Mouse (Mus musculus) G1E (cell line): ENCODE measurements around the gene Upf2. TPM values are rescaled to one million over a fixed set of nuclear protein-coding genes. Genes with fewer than 3 reads are reported as not detected.

Experiments used
- ATAC-seq: 2 replicates; pipeline ENCODE4 v1.8.0; 2016; ENCODE audit warnings: mild to moderate bottlenecking; ENCODE audit not compliant: insufficient number of reproducible peaks, poor library complexity, low FRiP score, severe bottlenecking; ENCODE audit errors: extremely low read depth
- DNase-seq: peaks from one replicate; pipeline ENCODE4 v3.0.0; 2012; ENCODE audit warnings: low spot score
- H3K27me3 ChIP-seq: 2 replicates; pipeline ENCODE4 v1.6.1; 2012; ENCODE audit warnings: mild to moderate bottlenecking, low read length, inconsistent platforms; ENCODE audit not compliant: insufficient read depth
- H3K36me3 ChIP-seq: replicated peaks from 2 replicates; pipeline ENCODE3; 2012; ENCODE audit warnings: mild to moderate bottlenecking, inconsistent platforms
- H3K4me1 ChIP-seq: 2 replicates; pipeline ENCODE4 v1.6.1; 2012; ENCODE audit warnings: low read depth, low read length, inconsistent platforms, mixed read lengths; ENCODE audit not compliant: insufficient read depth
- H3K4me3 ChIP-seq: 2 replicates; pipeline ENCODE4 v1.5.1; 2012; ENCODE audit warnings: low read depth, mild to moderate bottlenecking, inconsistent platforms, low read length, moderate library complexity, mixed read lengths
- H3K9me3 ChIP-seq: replicated peaks from 2 replicates; pipeline ENCODE4 v1.6.1; 2012; ENCODE audit warnings: inconsistent platforms
- CTCF ChIP-seq: IDR thresholded peaks from 2 replicates; pipeline ENCODE4 v1.5.1; 2012; ENCODE audit warnings: low read depth, low read length, inconsistent platforms, mixed read lengths
- GATA1 ChIP-seq: IDR thresholded peaks from 2 replicates; pipeline ENCODE4 v1.6.1; 2012; ENCODE audit warnings: borderline replicate concordance, low read length, inconsistent platforms, mixed read lengths
- GATA2 ChIP-seq: IDR thresholded peaks from 2 replicates; pipeline ENCODE4 v1.6.1; 2012; ENCODE audit warnings: low read depth, low read length, inconsistent platforms, borderline replicate concordance
- POLR2AphosphoS5 ChIP-seq: IDR thresholded peaks from 2 replicates; pipeline ENCODE4 v1.6.1; 2012; ENCODE audit warnings: low read depth, low read length, inconsistent platforms; ENCODE audit not compliant: insufficient replicate concordance
- TAL1 ChIP-seq: conservative IDR thresholded peaks from 2 replicates; pipeline ENCODE4 v1.6.1; 2012; ENCODE audit warnings: low read depth, low read length, inconsistent platforms, mixed read lengths
- polyA plus RNA-seq: library from polyadenylated mRNA; stranded (reverse); fragments of >175 nt; gene quantifications from 2 replicates; pipeline ENCODE4 v1.2.3, GENCODE M21; 2012
- total RNA-seq, 2 experiments: library from RNA; stranded (forward) in 1 of 2; stranded (reverse) in 1 of 2; fragments of 200-1000 nt in 1 of 2; fragments of >200 nt in 1 of 2; fragmentation: Nextera tagmentation in 1 of 2; gene quantifications; 2 replicates each; pipeline ENCODE4 v1.2.3; 2014 to 2017

Gene Upf2
- total and polyA plus RNA-seq, 3 experiments, result 6.2 to 48.8 (median 27.9) TPM

DNA sequence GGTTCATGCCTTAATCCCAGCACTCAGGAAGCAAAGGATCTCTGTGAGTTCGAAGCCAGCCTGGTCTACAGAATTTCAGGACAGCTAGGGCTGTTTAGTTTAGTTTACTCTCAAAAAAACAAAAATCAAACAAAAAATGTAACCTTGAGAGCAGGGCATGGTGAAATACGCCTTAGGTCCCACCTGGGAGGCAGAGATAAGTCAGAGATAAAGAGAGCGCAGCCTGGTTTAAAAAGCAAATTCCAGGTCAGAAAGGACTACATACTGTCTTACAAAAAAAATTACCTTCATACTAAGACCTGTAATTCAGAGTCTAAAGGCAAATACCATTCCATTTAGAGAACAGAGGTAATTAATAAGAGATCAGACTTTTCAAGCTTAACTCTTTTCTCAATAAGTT is 11.9 kb upstream of the Upf2 start:
- no peak overlapping the region for H3K4me3 ChIP-seq
- ATAC-seq (no peak), DNase-seq (no peak)
- peaks cover 32% of the 10 kb centered on the region for H3K27me3 ChIP-seq
- H3K4me1 ChIP-seq, result no peaks in the 10 kb centered on the region; the same call in 1 of the 2 replicates
- TF ChIP-seq CTCF, result no peak
- TF ChIP-seq TAL1, result no peak
- no peak for TF ChIP-seq GATA2
- no peak for TF ChIP-seq POLR2AphosphoS5
- no peak for TF ChIP-seq GATA1
- no peaks in the 10 kb centered on the region for H3K9me3 ChIP-seq
- H3K36me3 ChIP-seq, result no peaks in the 10 kb centered on the region

DNA sequence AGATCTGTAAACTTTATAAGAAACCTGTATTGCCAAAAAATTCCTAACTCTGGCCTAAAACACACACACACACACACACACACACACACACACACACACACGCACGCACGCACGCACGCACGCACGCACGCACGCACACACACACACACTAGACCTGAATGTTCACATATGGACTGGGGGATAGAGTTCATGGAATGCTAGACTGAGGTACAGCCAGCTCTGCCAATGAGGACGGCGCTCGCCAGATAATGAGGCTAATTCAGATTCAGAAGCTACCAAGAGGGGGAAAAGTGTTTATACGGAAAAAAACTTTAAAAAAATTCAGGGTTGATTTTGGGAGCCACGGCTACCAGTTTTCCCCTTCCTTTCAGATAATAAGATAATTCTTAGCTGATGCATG is 11.4 kb upstream of the Upf2 start:
- no peak overlapping the region for H3K4me3 ChIP-seq
- ATAC-seq (no peak), DNase-seq (no peak)
- no peaks in the 10 kb centered on the region for H3K36me3 ChIP-seq
- H3K9me3 ChIP-seq, result no peaks in the 10 kb centered on the region
- peaks cover 32% of the 10 kb centered on the region for H3K27me3 ChIP-seq
- no peaks in the 10 kb centered on the region; the same call in 1 of the 2 replicates for H3K4me1 ChIP-seq
- no peak for TF ChIP-seq GATA1
- TF ChIP-seq CTCF, result no peak

DNA sequence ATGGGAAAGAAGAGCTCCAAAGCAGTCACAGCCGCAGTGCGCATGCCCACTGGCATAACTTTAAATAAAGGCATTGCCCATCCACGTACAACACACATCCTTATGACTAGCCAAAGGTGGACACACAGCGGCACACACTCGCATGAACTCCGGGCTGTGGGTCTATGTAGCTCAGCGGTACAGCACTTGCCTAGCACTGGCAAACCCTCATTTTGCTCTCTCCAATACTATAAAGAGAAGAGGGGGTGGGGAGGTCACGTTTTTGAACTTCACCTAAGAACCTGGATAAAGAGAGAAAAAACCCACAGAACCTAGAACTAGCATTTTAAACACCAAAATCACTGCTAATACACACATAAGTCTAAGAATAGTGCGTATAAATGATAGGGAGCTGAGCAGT is 10.3 kb upstream of the Upf2 start:
- H3K4me3 ChIP-seq, result no peak overlapping the region
- DNase-seq (no peak), ATAC-seq (no peak)
- H3K36me3 ChIP-seq, result no peaks in the 10 kb centered on the region
- H3K9me3 ChIP-seq, result no peaks in the 10 kb centered on the region
- peaks cover 31% of the 10 kb centered on the region for H3K27me3 ChIP-seq
- no peaks in the 10 kb centered on the region; the same call in 1 of the 2 replicates for H3K4me1 ChIP-seq
- TF ChIP-seq POLR2AphosphoS5, result no peak
- no peak for TF ChIP-seq TAL1
- no peak for TF ChIP-seq CTCF
- TF ChIP-seq GATA2, result no peak
- TF ChIP-seq GATA1, result no peak

DNA sequence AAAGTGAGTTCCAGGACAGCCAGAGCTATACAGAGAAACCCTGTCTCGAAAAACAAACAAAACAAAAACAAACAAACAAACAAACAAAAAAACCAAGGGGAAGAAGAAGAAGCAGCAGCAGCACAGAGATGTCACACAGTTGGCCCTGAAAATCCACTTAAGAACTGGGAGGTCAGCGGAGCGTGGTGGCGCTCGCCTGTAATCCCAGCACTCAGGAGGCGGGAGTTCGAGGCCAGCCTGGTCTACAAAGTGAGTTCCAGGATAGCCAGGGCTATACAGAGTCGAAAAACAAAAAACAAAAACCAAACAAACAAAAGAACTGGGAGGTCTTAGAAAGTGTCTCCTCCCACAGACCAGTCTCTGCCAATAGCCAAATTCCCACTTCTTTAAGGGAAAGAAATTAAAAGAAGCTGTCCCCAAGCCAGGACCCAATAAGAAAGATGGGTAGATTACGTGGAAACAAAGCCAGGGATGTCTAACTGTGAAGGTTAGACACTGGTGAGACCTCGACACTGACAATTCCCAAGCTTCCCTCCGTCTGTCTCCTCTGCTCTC is 9.3 kb upstream of the Upf2 start:
- TF ChIP-seq GATA1, result no peak
- TF ChIP-seq CTCF, result no peak
- no peak for TF ChIP-seq GATA2
- no peak for TF ChIP-seq TAL1
- TF ChIP-seq POLR2AphosphoS5, result no peak
- Histone ChIP-seq H3K36me3 (no peaks in the 10 kb centered on the region), H3K27me3 (peaks cover 29% of the 10 kb centered on the region), H3K4me3 (no peak overlapping the region; the same call in 1 of the 2 replicates), H3K4me1 (peaks cover 6% of the 10 kb centered on the region), H3K9me3 (no peaks in the 10 kb centered on the region)
- no peak for ATAC-seq
- no peak for DNase-seq

DNA sequence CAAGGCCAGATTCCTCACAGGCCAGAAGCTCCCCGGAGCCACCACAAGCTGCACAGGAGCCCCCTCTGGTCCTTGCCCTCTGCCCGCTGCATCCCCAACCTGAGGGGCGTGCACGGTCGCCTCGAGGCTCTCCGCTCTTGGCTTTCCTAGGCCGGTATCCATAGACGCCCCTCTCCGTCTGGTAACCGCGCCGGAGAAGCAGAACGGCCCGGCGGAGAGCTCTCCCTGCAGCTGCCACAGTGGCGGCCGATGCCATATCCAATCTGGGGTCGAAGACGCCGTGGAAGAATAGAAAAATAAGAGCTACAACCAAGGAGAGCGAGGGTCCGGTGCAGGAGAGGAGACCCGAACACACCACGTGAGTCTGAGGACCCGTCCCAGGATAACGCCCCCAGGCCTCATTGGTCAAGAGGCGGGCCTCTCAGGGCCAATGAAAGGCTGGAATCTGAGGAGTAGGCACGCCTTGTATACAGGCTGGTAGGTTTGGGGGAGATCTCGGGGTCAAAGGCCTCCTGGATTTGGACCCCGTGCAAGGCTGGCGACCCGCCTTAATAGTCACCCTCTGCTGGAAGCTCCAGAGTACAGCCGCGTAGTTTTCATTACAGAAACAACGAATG is 8.7 kb upstream of the Upf2 start, which contains the start of gene Dhtkd1:
Dhtkd1 (minus strand) TSS at position 377 of the 617 bp plus-strand sequence.
- peaks cover 26% of the 10 kb centered on the region for H3K27me3 ChIP-seq
- DNase-seq (no peak), ATAC-seq (no peak)
- no peak for TF ChIP-seq GATA2
- no peak for TF ChIP-seq GATA1
- TF ChIP-seq CTCF, result no peak
- no peak for TF ChIP-seq TAL1
- TF ChIP-seq POLR2AphosphoS5, result no peak
- H3K9me3 ChIP-seq, result no peaks in the 10 kb centered on the region
- no peak within 1 kb of the TSS; the same call in 1 of the 2 replicates for H3K4me3 ChIP-seq
- no peaks in the 10 kb centered on the region for H3K36me3 ChIP-seq
- peaks cover 6% of the 10 kb centered on the region for H3K4me1 ChIP-seq

DNA sequence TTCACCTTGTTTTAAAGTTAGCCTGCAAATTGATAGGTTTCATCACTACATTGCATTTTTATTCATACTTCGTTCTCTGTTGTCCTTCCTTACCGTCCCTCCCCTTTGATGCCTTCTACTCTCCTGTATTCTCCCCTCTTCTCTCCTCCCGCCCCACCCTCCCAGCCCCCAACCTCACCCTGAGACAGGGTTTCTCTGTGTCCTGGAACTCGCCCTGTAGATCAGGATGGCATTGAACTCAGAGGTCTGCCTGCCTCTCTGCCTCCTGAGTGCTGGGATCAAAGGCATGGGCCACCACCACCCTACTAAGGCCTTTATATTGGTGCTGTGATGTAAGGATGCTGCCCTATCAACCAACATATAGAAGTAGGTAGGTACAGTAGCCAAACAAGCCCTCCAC is 8.2 kb upstream of the Upf2 start:
- H3K27me3 ChIP-seq, result peaks cover 24% of the 10 kb centered on the region
- TF ChIP-seq GATA2 (no peak), GATA1 (no peak), POLR2AphosphoS5 (no peak), TAL1 (no peak), CTCF (no peak)
- no peaks in the 10 kb centered on the region for H3K9me3 ChIP-seq
- no peak overlapping the region for H3K4me3 ChIP-seq
- ATAC-seq, result no peak
- DNase-seq, result no peak
- H3K4me1 ChIP-seq, result peaks cover 6% of the 10 kb centered on the region
- no peaks in the 10 kb centered on the region for H3K36me3 ChIP-seq
